Mouse (Mus musculus) G1E-ER4 (cell line): Measurements from ENCODE around the gene Gcdh. TPM values are rescaled to one million over a fixed set of nuclear protein-coding genes. Genes with fewer than 3 reads are reported as not detected.

Source experiments
- GATA1 ChIP-seq: IDR thresholded peaks from one replicate; pipeline ENCODE4 v1.8.0; 2012; ENCODE audit warnings: low read length, inconsistent platforms
- polyA plus RNA-seq: library from polyadenylated mRNA; stranded (reverse); fragments of >175 nt; gene quantifications from 2 replicates; pipeline ENCODE4 v1.2.3, GENCODE M21; 2012

Gcdh gene
- polyA plus RNA-seq, 1 experiment, result 89.9 TPM

DNA sequence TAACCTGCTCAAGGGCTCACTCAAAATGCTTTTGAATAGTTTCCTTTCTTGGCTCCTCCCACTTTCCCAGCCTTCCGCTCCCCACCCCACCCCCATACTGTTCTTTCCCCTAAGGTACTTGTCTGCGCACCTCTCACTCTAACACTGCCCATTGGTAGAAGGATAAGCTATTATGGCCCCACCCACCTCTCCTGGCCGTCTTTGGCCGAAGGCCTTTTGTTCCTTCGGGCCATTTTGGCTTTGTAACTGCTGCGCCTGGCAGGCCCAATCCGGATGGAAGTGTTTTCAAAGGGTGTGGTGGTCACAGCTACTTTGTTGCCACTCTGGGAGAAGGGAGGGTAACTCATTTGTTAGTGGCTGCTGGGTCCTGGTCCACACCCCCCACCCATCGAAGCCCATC is 21.5 kb upstream of the Gcdh start:
- no peak for TF ChIP-seq GATA1

DNA sequence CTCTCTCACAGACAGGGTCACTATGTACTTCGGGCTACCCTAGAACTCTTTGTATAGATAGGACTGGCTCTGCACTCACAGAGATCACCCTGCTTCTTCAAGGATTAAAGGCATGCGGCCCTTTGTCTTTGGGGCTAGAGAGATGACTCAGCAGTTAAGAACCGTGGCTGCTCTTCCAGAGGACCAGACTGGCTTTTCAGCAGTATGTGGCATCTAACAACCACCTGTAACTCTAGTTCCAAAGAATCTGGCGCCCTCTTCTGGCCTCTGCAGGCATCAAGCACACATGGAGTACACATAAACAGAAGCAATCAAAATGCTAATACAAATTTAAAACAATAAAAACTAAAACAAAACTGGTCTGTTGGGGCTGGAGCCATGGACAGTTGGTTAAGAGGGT is 20.2 kb upstream of the Gcdh start:
- TF ChIP-seq GATA1, result no peak

DNA sequence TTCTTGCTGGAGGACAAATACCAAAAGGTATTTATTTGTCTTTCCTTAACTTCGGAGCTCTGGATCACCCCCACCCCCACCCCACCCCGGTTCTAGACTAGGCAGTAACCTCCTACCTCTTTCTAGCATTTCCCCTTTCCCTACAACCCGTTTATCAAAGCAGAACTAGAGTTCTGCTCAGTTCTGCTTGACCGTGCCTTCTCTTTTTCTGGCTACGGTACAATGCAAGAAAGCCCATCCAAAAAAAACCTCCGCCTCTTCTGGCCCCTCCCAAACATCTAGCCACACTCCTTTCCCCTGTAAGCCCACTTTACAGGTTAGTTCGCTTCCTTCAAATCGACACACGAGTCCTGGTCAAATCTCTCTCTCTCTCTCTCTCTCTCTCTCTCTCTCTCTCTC is 19.8 kb upstream of the Gcdh start:
- no peak for TF ChIP-seq GATA1

DNA sequence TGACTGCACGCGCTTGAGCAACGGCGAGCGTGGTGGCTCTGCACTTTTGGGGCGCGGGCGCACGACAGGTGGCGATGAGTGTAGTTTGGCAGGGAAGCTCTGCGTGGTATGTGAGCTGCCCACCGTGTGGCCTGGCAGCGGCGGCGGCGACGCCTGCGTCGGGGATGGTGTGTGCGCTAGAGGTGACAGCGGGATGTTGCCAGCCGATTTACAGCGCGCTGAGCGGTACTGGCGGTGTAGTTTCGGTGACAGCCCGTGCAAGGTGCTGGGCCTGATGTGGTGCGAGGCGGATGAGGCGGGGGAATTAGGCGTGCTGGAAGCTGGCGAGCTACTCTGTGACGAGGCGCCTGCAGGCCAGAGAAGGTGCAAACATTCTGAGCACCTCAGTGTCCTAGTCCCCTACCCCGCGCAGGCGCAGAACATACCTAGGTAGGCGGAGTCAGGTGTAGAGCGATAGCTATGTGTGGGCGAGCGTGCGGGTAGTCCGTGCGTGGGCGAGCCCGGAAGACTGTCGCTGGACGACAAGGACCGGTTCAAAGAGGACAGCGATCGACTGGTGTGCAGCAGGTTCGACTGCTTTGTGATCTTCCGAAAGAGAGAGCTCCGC is 19.3 kb upstream of the Gcdh start:
- no peak for TF ChIP-seq GATA1

DNA sequence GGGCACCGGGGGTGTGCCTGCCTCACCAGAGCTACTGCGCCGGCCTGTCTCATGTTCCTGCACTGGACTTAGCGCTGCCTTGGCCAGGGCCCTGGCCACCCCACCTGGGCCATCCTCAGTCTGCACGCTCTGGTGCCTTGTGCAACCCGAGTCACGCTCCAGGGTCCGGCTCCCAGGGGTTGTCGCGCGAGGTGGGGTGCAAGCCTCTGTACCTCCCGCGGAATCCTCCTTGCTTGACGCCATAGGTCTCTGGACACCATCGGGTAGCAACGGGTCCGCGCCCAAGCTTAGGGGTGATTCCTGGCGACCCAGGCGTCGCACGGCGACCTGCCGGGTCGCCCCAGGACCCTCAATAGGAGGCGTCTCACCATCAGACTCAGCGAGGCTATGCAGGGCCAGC is 18.7 kb upstream of the Gcdh start:
- no peak for TF ChIP-seq GATA1

DNA sequence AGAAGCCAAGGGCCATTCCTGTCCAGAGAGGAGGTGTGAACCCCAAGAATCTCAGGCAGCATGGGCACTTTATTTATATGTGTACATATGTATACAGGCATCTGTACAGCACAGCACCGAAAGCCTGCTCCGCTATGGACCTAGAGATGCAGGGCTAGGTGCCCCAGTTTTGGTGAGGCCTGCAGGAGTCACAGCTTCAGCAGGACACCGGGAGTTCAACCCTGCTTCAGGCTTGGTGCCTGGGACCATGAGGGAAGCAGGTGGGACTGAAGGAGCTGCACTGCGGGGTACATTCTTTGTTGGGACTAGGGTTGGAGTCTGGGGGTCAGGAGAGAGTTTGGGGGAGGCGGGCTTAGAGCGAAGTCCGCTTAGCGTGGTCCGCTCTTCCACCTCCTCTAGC is 18.1 kb upstream of the Gcdh start:
- no peak for TF ChIP-seq GATA1

DNA sequence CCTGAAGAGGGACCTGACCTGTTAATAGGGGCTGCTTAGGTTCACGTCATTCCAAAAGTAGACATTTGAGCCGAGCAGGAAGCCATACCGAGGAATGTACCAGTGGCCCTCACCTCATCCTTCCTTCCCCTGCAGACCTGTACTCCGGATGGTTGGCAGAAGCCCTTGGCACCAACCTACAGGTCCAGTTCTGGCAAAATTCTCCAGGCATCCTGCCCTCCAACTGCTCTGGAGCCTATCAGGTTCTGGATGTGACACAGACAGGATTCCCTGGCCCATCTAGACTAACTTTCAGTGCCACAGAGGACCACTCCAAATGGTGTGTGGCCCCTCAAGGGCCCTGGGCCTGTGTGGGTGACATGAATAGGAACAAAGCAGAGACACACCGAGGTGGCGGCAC is 16.8 kb upstream of the Gcdh start:
- TF ChIP-seq GATA1, result no peak

DNA sequence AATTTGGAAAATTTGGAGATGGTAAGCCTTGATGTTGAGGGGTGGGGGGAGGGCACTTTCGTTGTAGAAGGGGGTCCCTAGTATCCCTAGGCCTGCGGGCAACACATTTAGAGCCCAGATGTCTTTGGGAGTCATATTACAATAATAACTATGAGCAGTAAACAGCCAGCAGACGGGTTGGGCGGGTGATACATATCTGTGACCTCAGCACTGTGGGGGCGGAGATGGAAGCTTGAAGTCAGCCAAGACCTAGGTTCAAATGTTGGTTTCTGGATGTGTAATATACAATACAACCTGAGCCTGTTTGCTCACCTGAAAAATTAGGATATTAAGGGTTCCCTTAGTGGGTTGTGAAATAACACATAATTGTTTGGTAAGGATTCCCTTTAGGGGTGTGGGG is 16.2 kb upstream of the Gcdh start:
- no peak for TF ChIP-seq GATA1

DNA sequence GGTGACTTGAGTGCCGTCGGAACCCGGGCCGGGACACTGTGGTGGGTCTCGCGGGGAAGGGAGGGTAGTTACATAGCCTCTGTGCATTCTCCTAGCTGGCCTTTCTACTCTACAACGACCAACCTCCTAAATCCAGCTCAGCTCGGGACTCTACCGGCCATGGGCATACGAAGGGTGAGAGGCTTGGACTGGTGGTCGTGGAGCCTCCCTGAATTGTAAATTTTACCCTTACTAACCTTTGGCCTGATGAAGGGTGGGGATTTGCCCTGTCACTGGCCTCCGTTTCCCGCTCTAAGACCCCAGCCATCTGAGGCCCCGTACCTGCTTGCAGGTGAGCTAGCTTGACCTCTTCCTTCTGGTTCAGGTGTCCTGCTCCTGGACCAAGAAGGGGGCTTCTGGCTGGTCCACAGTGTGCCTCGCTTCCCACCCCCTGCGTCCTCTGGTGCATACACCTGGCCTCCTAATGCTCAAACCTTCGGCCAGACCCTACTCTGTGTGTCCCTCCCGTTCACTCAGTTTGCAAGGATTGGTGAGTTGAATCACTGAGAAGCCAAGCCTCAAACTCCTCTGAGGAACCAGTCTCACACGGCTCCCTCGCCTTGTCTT is 15.5 kb upstream of the Gcdh start:
- no peak for TF ChIP-seq GATA1

DNA sequence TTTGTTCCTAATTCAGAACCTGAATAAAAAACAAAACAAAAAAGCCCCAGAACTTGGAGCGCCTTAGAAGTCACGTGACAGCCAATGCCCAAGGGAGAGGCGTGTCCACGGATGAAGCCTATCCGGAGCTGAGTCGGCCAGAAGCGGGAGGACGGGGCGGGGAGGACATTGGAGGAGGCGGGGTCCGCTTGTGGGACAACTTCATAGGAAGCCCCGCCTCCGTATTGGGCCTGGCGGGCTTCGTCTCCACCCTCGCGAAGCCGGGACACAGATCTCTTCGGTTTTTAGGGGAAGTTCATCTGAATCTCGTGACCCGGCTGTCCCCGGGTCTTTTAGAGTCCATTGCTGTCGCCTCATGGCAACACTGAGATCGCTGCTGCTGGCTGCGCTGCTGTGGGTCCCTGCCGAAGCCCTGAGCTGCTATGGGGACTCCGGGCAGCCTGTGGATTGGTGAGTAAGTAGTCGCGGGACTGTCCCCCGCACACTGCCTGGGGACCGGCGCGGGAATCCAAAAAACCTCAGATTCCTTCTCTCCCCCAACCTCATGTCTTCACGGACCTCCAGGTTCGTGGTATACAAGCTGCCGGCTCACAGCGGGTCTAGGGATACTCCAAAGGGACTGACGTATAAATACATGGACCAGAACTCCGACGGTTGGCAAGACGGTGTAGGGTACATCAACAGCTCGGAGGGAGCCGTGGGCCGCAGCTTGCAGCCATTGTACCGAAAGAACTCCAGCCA is 14.9 kb upstream of the Gcdh start, which contains the start of gene Dnase2a:
Gene Dnase2a (plus strand): TSS at position 140 of the 741 bp plus-strand sequence.
- TF ChIP-seq GATA1, result no peak

DNA sequence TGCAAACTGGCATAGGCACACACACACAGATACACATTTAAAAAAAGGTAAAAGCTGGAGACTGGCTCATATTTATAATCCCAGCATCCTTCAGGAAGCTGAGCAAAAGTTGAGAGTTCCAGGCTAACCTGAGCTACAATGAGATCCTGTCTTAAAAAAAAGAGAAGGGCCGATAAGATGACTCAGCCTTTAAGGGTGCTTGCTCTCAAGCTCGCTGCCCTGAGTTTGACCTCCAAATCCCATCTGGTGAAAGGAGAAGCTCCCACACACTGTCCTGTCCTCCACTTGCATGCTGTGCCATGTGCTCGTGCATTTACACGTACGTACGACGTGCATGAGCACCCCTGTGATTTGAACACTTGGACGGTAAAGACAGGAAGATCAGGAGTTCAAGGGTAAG is 13.8 kb upstream of the Gcdh start:
- TF ChIP-seq GATA1, result no peak

DNA sequence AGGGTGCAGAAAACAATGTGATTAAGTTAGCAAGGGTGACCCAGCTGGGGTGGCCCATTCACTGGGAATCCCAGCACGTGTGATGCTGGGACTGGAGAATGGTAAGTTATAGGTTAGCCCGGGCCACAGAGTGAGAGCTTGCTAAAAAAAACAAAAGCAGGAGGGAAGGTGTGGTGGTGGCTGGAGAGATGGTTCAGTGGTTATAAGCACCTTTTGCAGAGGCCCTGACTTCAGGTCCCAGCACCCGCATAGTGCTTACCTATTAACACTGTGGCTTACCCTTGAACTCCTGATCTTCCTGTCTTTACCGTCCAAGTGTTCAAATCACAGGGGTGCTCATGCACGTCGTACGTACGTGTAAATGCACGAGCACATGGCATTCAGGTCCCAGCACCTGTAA is 13.3 kb upstream of the Gcdh start:
- TF ChIP-seq GATA1, result no peak

DNA sequence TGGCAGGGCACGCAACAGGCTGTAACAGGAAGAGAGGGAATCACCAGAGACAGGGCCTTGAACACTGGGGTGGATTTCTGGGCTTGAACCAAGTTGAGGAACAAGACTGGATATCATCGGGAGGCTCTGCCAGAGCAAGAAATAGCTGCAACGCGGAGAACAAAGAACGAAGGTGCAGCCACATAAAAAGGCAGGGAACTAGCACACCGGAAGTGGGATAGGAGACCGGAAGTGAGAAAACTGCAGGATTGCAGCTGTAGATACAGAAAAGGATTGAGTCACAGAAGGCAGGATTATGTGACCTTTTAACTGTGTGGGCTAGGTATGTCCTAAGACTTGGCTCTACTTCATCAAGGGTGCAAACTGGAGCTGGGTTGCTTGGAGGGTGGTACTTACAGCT is 10.6 kb upstream of the Gcdh start:
- no peak for TF ChIP-seq GATA1

DNA sequence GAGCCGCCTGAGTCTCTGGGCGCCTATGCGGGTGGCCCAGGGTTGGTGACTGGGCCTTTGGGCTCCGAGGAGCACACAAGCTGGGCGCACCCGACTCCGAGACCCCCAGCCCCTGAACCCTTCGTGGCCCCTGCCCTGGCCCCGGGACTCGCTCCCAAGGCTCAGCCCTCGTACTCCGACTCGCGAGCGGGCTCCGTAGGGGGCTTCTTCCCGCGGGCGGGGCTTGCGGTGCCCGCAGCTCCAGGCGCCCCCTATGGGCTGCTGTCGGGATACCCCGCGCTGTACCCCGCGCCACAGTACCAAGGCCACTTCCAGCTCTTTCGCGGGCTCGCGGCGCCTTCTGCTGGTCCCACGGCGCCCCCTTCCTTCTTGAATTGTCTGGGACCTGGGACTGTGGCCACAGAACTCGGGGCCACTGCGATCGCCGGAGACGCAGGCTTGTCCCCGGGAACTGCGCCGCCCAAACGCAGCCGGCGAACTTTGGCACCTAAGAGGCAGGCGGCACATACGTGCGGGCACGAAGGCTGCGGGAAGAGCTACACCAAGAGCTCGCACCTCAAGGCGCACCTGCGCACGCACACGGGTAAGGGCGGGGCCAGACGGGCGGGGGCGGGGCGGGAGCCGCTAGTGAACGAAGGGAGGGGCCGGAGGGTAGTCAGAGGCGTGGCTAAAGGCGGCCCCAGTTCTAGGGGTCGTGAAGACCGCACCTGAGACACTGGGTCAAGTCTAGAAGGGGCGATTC is 9.4 kb upstream of the Gcdh start:
- no peak for TF ChIP-seq GATA1

DNA sequence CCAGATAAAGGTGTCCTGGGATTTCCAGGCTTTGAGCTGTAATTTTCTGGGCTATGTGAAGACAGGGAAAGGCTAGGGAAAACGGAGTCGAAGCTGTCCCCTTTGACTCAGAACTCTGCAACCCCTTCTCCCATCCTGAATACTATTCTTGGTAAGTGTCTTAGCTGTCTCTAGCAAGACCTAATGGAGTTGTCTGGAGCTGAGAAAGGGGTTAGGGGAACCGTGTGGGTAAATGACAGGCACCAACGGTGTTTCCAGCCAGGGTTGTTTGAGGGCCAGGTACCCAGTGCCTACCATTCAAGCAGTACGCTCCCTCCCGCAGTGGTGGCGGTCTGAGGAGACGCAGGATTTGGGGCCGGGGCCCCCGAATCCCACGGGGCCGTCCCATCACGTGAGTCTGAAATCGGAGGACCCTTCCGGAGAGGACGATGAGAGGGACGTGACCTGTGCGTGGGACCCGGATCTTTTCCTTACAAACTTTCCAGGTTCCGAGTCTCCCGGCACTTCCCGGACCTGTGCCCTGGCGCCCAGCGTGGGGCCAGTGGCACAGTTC is 8.7 kb upstream of the Gcdh start:
- TF ChIP-seq GATA1, result no peak

DNA sequence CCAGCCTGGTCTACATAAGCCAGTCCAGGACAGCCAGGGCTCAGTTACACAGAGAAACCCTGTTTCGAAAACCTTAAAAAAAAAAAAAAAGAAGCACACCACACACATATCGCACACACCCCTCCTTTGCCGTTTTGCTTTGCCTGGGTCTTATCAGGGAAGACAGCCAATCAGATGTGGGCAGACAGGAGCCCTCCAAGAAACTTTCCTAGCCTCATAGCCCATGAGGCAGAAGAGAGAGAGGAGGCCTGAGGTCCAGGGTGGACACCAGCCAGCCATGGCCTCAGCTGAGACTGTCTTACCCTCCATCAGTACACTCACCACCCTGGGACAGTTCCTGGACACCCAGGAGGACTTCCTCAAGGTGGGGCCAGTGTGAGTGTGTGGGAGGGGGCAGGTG is 8.0 kb upstream of the Gcdh start, which contains the start of gene Klf1:
Gene Klf1 (plus strand): TSS at position 177 of the 400 bp plus-strand sequence.
- TF ChIP-seq GATA1, result peak; percentile 56
